10 mouse cellular contexts compared by ENCODE assay signal in genomic region chr4:127419786-127420120, GRCm38 (mm10).
DNase-seq lines count a peak whose midpoint lies in the region; ATAC-seq and TF ChIP-seq lines count a peak whose summit lies in the region.
"Had no signal": no experiment of that assay in that cellular context is flagged by ENCODE, and none has a peak within 500 bp of the region (broad histone marks: within the 10 kb centered on the region; RNA-seq: fewer than 3 reads in every experiment).

No protein-coding gene starts in this region.

- H3K9me3 ChIP-seq in kidney, embryonic 14.5 days (ENCODE audit: control insufficient read depth, low read length), result no peaks in the 10 kb centered on the region
- no peaks in the 10 kb centered on the region for H3K9me3 ChIP-seq in embryonic facial prominence, embryonic 14.5 days (ENCODE audit: control insufficient read depth, low read length)
- no peaks in the 10 kb centered on the region for H3K9me3 ChIP-seq in hindbrain, embryonic 14.5 days (ENCODE audit: control insufficient read depth, low read length)
- no peaks in the 10 kb centered on the region for H3K9me3 ChIP-seq in midbrain, postnatal 0 days (ENCODE audit: low read length)

- peak overlapping the region; percentile 26 for H3K4me2 ChIP-seq in kidney, embryonic 14.5 days (replicated peaks; ENCODE audit: low read depth, low read length)
- no peak overlapping the region for H3K4me2 ChIP-seq in embryonic facial prominence, embryonic 14.5 days (ENCODE audit: low read depth, low read length)
- H3K4me2 ChIP-seq in hindbrain, embryonic 14.5 days (replicated peaks), result peak overlapping the region; percentile 28; the same call in 1 of the 2 replicates
- no peak overlapping the region for H3K4me2 ChIP-seq in midbrain, postnatal 0 days (ENCODE audit: low read depth, low read length, poor library complexity, severe bottlenecking)

- peaks cover 5% of the 10 kb centered on the region; the same call in 1 of the 2 replicates for H3K4me1 ChIP-seq in kidney, embryonic 14.5 days (ENCODE audit: control insufficient read depth, insufficient read depth, low read length)
- H3K4me1 ChIP-seq in embryonic facial prominence, embryonic 14.5 days (ENCODE audit: control insufficient read depth, insufficient read depth, low read length), result peaks cover 15% of the 10 kb centered on the region
- H3K4me1 ChIP-seq in hindbrain, embryonic 14.5 days (replicated peaks; ENCODE audit: control insufficient read depth, insufficient read depth, low read length), result peaks cover 21% of the 10 kb centered on the region
- H3K4me1 ChIP-seq in midbrain, postnatal 0 days (ENCODE audit: insufficient read depth, low read length), result no peaks in the 10 kb centered on the region

- H3K27me3 ChIP-seq in kidney, embryonic 14.5 days (ENCODE audit: control insufficient read depth, insufficient read depth, low read length), result no peaks in the 10 kb centered on the region; the same call in 1 of the 2 replicates
- H3K27me3 ChIP-seq in embryonic facial prominence, embryonic 14.5 days (replicated peaks; ENCODE audit: control insufficient read depth, insufficient read depth, low read length), result no peaks in the 10 kb centered on the region
- no peaks in the 10 kb centered on the region for H3K27me3 ChIP-seq in hindbrain, embryonic 14.5 days (ENCODE audit: control insufficient read depth, insufficient read depth, low read length)
- no peaks in the 10 kb centered on the region for H3K27me3 ChIP-seq in midbrain, postnatal 0 days (ENCODE audit: insufficient read depth, low read length)
- H3K27me3 ChIP-seq: CH12.LX had no signal

- H3K4me3 ChIP-seq in kidney, embryonic 14.5 days (ENCODE audit: low read length), result no peak overlapping the region
- no peak overlapping the region for H3K4me3 ChIP-seq in embryonic facial prominence, embryonic 14.5 days (ENCODE audit: low read depth, low read length)
- no peak overlapping the region for H3K4me3 ChIP-seq in hindbrain, embryonic 14.5 days (replicated peaks; ENCODE audit: low read length)
- H3K4me3 ChIP-seq in midbrain, postnatal 0 days (ENCODE audit: low read depth, low read length), result no peak overlapping the region
- H3K4me3 ChIP-seq: heart, adult 2 months had no signal

- H3K27ac ChIP-seq in kidney, embryonic 14.5 days (ENCODE audit: low read depth, low read length), result peak overlapping the region; percentile 11; the same call in 1 of the 2 replicates
- H3K27ac ChIP-seq in embryonic facial prominence, embryonic 14.5 days (replicated peaks; ENCODE audit: low read depth, low read length), result peak overlapping the region; percentile 19; the same call in 1 of the 2 replicates
- H3K27ac ChIP-seq in hindbrain, embryonic 14.5 days, result peak overlapping the region; percentile 86
- peak overlapping the region; percentile 74; the same call in 1 of the 2 replicates for H3K27ac ChIP-seq in midbrain, postnatal 0 days (ENCODE audit: low read depth, low read length)
- H3K27ac ChIP-seq: heart, adult 2 months had no signal

- no peaks in the 10 kb centered on the region for H3K36me3 ChIP-seq in kidney, embryonic 14.5 days (ENCODE audit: control insufficient read depth, insufficient read depth, low read length)
- H3K36me3 ChIP-seq in embryonic facial prominence, embryonic 14.5 days (ENCODE audit: control insufficient read depth, insufficient read depth, low read length), result no peaks in the 10 kb centered on the region
- no peaks in the 10 kb centered on the region for H3K36me3 ChIP-seq in hindbrain, embryonic 14.5 days (replicated peaks; ENCODE audit: control insufficient read depth, insufficient read depth)
- H3K36me3 ChIP-seq in midbrain, postnatal 0 days (ENCODE audit: insufficient read depth, low read length), result no peaks in the 10 kb centered on the region

- 42% methylated on average over 8 of the region's 8 CpGs for WGBS in kidney, embryonic 14.5 days
- WGBS in embryonic facial prominence, embryonic 14.5 days, result 39% methylated on average over 7 of the region's 8 CpGs
- WGBS in hindbrain, embryonic 14.5 days, result 14% methylated on average over 8 of the region's 8 CpGs
- 18% methylated on average over 8 of the region's 8 CpGs for WGBS in midbrain, postnatal 0 days

- no peak for ATAC-seq in kidney, embryonic 14.5 days (ENCODE audit: low FRiP score, low TSS enrichment)
- ATAC-seq in embryonic facial prominence, embryonic 14.5 days (ENCODE audit: low read depth), result peak; percentile 58
- ATAC-seq in hindbrain, embryonic 14.5 days (ENCODE audit: low FRiP score), result peak; percentile 49; the same call in 1 of the 2 replicates
- ATAC-seq in midbrain, postnatal 0 days (ENCODE audit: low FRiP score), result no peak

- no peak for DNase-seq in kidney, adult 18-20 months
- DNase-seq in embryonic facial prominence, embryonic 14.5 days (ENCODE audit: low spot score), result no peak
- DNase-seq in hindbrain, embryonic 14.5 days (ENCODE audit: low spot score), result no peak
- DNase-seq in midbrain, postnatal 0 days (ENCODE audit: low spot score), result no peak
- DNase-seq in urinary bladder, adult 2 months (ENCODE audit: low spot score), result no peak
- DNase-seq in adrenal gland, postnatal 10 days, result no peak
- DNase-seq in layer of hippocampus, postnatal 36 days, result no peak

- TF ChIP-seq CTCF in midbrain, postnatal 0 days (IDR thresholded peaks at IDR 0.05), result no peak

- no peak overlapping the region for H3K9ac ChIP-seq in kidney, embryonic 14.5 days (ENCODE audit: low read depth, low read length)
- H3K9ac ChIP-seq in embryonic facial prominence, embryonic 14.5 days (ENCODE audit: low read depth, low read length), result no peak overlapping the region
- H3K9ac ChIP-seq in hindbrain, embryonic 14.5 days, result peak overlapping the region; percentile 25; the same call in 1 of the 2 replicates
- peak overlapping the region; percentile 39; the same call in 1 of the 2 replicates for H3K9ac ChIP-seq in midbrain, postnatal 0 days (replicated peaks; ENCODE audit: low read length, poor library complexity, severe bottlenecking)

Comparison
In these comparisons a context has a peak if more than half of its experiments do, and no peak if none do; other contexts are left out.
1. ATAC-seq: peak in embryonic facial prominence, embryonic 14.5 days (single experiment) and hindbrain, embryonic 14.5 days (single experiment); none in kidney, embryonic 14.5 days (single experiment) and midbrain, postnatal 0 days (single experiment).
2. H3K27ac ChIP-seq: peak in every context shown above with its lines; median percentile 86 in hindbrain, embryonic 14.5 days; 74 in midbrain, postnatal 0 days; 19 in embryonic facial prominence, embryonic 14.5 days; 11 in kidney, embryonic 14.5 days.
3. H3K4me2 ChIP-seq: peak in kidney, embryonic 14.5 days (single experiment) and hindbrain, embryonic 14.5 days (single experiment); none in embryonic facial prominence, embryonic 14.5 days (single experiment) and midbrain, postnatal 0 days (single experiment).
4. H3K9ac ChIP-seq: peak in hindbrain, embryonic 14.5 days (single experiment) and midbrain, postnatal 0 days (single experiment); none in kidney, embryonic 14.5 days (single experiment) and embryonic facial prominence, embryonic 14.5 days (single experiment).